Mouse (Mus musculus) lung, postnatal 0 days (tissue): ENCODE results near the gene Mrvi1.

Experiments
- CTCF ChIP-seq: IDR thresholded peaks from 2 replicates; pipeline ENCODE4 v1.5.1; 2016; ENCODE audit warnings: antibody characterized with exemption, mild to moderate bottlenecking
- EP300 ChIP-seq: IDR thresholded peaks from 2 replicates; pipeline ENCODE4 v1.6.1; 2016; ENCODE audit warnings: antibody characterized with exemption, mild to moderate bottlenecking, control low read depth

DNA sequence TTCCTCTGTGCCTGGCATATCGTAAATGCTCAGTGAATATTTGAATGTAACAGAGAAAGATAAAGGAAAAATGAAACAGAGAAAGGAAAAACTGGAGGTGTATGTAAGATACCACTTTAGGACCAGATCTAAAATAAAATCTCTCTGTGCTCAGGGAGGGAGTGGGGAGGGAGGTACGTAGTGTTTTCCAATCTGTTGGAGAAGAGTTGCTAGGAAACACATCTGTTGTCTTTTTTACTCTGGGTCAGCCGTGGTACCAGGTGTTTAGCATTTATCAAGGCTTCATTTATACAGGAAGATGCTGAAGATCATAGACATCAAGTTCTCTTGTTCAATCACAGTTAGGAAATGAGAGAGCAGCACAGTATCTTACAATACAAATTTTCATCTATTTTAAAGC, 127.7 kb downstream of the Mrvi1 start:
- TF ChIP-seq CTCF (no peak), EP300 (no peak)
